Mouse (Mus musculus): ENCODE data around the gene 3110040M04Rik. TPM values are rescaled to one million over a fixed set of nuclear protein-coding genes. Genes with fewer than 3 reads are reported as not detected.

3110040M04Rik gene
- total RNA-seq, 1 experiment from 2014 or later, result not detected

GRCm38 (mm10) chr1:151224536-151224935 is 20.6 kb downstream of the 3110040M04Rik start:
- ATAC-seq (ENCODE audit: extremely low read depth, insufficient number of reproducible peaks, low FRiP score, poor library complexity, severe bottlenecking), result no peak

GRCm38 (mm10) chr1:151227506-151227905 is 23.6 kb downstream of the 3110040M04Rik start:
- ATAC-seq (ENCODE audit: extremely low read depth, insufficient number of reproducible peaks, low FRiP score, poor library complexity, severe bottlenecking), result no peak

GRCm38 (mm10) chr1:151228320-151228989 is 24.5 kb downstream of the 3110040M04Rik start:
- no peak for ATAC-seq (ENCODE audit: extremely low read depth, insufficient number of reproducible peaks, low FRiP score, poor library complexity, severe bottlenecking)

- ATAC-seq (ENCODE audit: extremely low read depth, insufficient number of reproducible peaks, low FRiP score, poor library complexity, severe bottlenecking), result no peak
Observed at GRCm38 (mm10) chr1:151232346-151232745, 28.4 kb downstream of the 3110040M04Rik start.

GRCm38 (mm10) chr1:151233756-151234155 is 29.8 kb downstream of the 3110040M04Rik start:
- ATAC-seq (ENCODE audit: extremely low read depth, insufficient number of reproducible peaks, low FRiP score, poor library complexity, severe bottlenecking), result no peak

- ATAC-seq (ENCODE audit: extremely low read depth, insufficient number of reproducible peaks, low FRiP score, poor library complexity, severe bottlenecking), result no peak
Observed at GRCm38 (mm10) chr1:151235574-151235973, 31.7 kb downstream of the 3110040M04Rik start.

GRCm38 (mm10) chr1:151236141-151236930 is 32.4 kb downstream of the 3110040M04Rik start:
- no peak for ATAC-seq (ENCODE audit: extremely low read depth, insufficient number of reproducible peaks, low FRiP score, poor library complexity, severe bottlenecking)

- no peak for ATAC-seq (ENCODE audit: extremely low read depth, insufficient number of reproducible peaks, low FRiP score, poor library complexity, severe bottlenecking)
Observed at GRCm38 (mm10) chr1:151237780-151238179, 33.9 kb downstream of the 3110040M04Rik start.

- ATAC-seq (ENCODE audit: extremely low read depth, insufficient number of reproducible peaks, low FRiP score, poor library complexity, severe bottlenecking), result no peak
Observed at GRCm38 (mm10) chr1:151243332-151243731, 39.4 kb downstream of the 3110040M04Rik start.

- no peak for ATAC-seq (ENCODE audit: extremely low read depth, insufficient number of reproducible peaks, low FRiP score, poor library complexity, severe bottlenecking)
Observed at GRCm38 (mm10) chr1:151244013-151244412, 40.1 kb downstream of the 3110040M04Rik start.

GRCm38 (mm10) chr1:151244761-151245160 is 40.8 kb downstream of the 3110040M04Rik start:
- ATAC-seq (ENCODE audit: extremely low read depth, insufficient number of reproducible peaks, low FRiP score, poor library complexity, severe bottlenecking), result 0 out of 2 replicates have a peak, but pooled peaks have one; percentile 47

GRCm38 (mm10) chr1:151245165-151245564 is 41.2 kb downstream of the 3110040M04Rik start:
- no peak for ATAC-seq (ENCODE audit: extremely low read depth, insufficient number of reproducible peaks, low FRiP score, poor library complexity, severe bottlenecking)

GRCm38 (mm10) chr1:151245846-151246245 is 41.9 kb downstream of the 3110040M04Rik start:
- ATAC-seq (ENCODE audit: extremely low read depth, insufficient number of reproducible peaks, low FRiP score, poor library complexity, severe bottlenecking), result no peak

GRCm38 (mm10) chr1:151250109-151250508 is 46.2 kb downstream of the 3110040M04Rik start:
- no peak for ATAC-seq (ENCODE audit: extremely low read depth, insufficient number of reproducible peaks, low FRiP score, poor library complexity, severe bottlenecking)

GRCm38 (mm10) chr1:151250529-151251193 is 46.7 kb downstream of the 3110040M04Rik start:
- ATAC-seq (ENCODE audit: extremely low read depth, insufficient number of reproducible peaks, low FRiP score, poor library complexity, severe bottlenecking), result peak; percentile 75

- ATAC-seq (ENCODE audit: extremely low read depth, insufficient number of reproducible peaks, low FRiP score, poor library complexity, severe bottlenecking), result no peak
Observed at GRCm38 (mm10) chr1:151251194-151252010, 47.5 kb downstream of the 3110040M04Rik start.
